Mouse (Mus musculus): Measurements from ENCODE around the gene Uba3. TPM values are rescaled to one million over a fixed set of nuclear protein-coding genes. Genes with fewer than 3 reads are reported as not detected.
A peak's percentile ranks its signal among the peaks of the same experiment; 100 is the strongest.

Uba3 gene
- polyA plus RNA-seq, 1 experiment from 2014 or later: 111 TPM

DNA sequence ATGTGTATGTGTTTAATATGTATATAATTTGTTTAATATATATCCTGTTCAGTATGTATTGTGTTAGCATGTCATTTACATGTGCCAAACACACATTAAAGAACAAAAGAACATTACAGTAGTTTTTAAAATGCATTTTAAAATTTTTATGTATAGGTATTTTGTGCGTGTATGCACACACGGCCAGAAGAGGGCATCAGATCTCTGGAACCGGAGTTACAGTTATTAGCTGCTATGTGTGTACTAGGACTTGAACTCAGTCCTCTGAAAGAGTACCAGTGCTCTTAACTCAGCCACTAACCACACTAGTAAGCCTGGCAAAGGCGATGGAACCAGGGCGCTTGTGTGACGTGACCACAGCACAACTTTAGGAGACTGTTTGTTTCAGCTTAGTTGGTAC, 55.3 kb downstream of the Uba3 start:
- H3K4me2 ChIP-seq (replicated peaks; ENCODE audit: low read depth, low read length): no peak overlapping the region
- no peaks in the 10 kb centered on the region for H3K27me3 ChIP-seq (ENCODE audit: control insufficient read depth, insufficient read depth, low read length)
- no peak overlapping the region for H3K4me3 ChIP-seq (ENCODE audit: low read depth, low read length)
- no peak overlapping the region for H3K27ac ChIP-seq (ENCODE audit: low read depth, low read length)
- WGBS: 87% methylated on average over 6 of the region's 6 CpGs
- no peak overlapping the region for H3K9ac ChIP-seq (ENCODE audit: low read depth, low read length)
- H3K4me1 ChIP-seq (replicated peaks; ENCODE audit: control insufficient read depth, insufficient read depth, low read length): peaks cover 2% of the 10 kb centered on the region; the same call in 1 of the 2 replicates
- H3K36me3 ChIP-seq (ENCODE audit: control insufficient read depth, insufficient read depth, low read length): no peaks in the 10 kb centered on the region
- ATAC-seq (ENCODE audit: low FRiP score) (no peak), DNase-seq (ENCODE audit: low spot score) (no peak)
- no peaks in the 10 kb centered on the region for H3K9me3 ChIP-seq (ENCODE audit: control insufficient read depth, low read length)

DNA sequence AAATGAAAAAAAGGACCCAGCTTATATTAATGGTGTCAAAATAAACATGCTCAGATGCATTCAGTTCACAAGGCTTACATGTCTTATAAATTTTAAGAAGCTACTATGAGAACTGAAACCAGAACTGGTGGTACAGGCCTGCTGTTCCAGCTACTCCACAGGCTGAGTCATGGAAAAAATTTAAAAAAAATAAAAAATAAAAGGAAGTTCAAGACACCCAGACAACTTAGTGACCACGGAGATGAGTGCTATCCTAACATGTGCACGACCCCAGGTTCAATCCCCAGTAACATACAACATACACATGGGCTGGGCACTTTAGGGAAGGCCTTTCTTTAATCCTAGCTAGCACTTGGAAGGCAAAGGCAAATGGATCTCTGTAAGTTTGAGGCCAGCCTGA, 55.7 kb downstream of the Uba3 start:
- Histone ChIP-seq H3K4me1 (replicated peaks; ENCODE audit: control insufficient read depth, insufficient read depth, low read length) (peaks cover 2% of the 10 kb centered on the region; the same call in 1 of the 2 replicates), H3K27me3 (ENCODE audit: control insufficient read depth, insufficient read depth, low read length) (no peaks in the 10 kb centered on the region), H3K36me3 (ENCODE audit: control insufficient read depth, insufficient read depth, low read length) (no peaks in the 10 kb centered on the region), H3K9me3 (ENCODE audit: control insufficient read depth, low read length) (no peaks in the 10 kb centered on the region), H3K9ac (ENCODE audit: low read depth, low read length) (no peak overlapping the region), H3K4me2 (replicated peaks; ENCODE audit: low read depth, low read length) (no peak overlapping the region), H3K4me3 (ENCODE audit: low read depth, low read length) (no peak overlapping the region), H3K27ac (ENCODE audit: low read depth, low read length) (no peak overlapping the region)
- 89% methylated on average over 2 of the region's 2 CpGs for WGBS
- DNase-seq (ENCODE audit: low spot score) (no peak), ATAC-seq (ENCODE audit: low FRiP score) (no peak)

DNA sequence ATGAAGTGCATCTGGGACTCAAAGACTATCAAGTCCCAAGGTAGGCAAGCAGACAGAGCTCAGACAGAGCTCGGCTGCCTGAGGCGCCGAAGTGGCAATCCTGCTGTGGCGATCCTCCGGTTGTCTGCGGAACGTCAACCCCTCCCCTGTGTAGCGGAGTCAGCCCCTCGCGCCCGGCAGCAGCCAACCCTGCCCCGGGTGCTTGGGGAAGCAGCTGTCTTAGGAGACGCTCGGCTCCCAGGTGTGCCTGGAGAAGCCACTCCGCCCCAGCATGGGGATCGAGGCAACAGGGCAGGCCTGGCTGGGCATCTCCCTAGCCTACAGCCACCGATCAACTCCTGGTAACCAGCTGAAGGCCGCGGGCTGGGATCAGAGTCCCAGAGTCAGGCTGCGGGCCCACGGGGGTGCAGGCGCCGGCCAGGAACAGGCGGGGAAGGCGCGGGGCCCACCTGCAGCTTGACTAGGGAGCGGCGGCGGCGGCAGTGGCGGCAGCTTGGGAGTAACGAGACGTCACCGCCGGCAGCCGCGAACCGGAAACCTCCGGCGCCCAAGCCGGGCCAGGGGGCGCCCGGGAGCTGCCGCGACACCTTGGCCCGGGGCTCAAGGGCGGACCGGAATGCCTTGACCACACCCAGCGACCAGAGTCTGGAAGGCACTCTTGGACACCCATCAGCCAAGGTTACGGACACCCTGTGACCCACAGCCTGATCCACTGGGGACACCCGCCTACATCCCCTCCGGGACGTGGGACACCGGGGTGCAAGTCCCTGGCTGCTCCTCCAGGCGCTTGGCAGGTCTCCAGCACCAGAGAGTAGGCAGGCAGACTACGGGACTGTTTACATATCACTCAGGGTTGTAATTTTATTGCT, 56.8 kb downstream of the Uba3 start, which contains the start of gene Eogt:
Eogt (minus strand) TSS at position 800 of the 869 bp plus-strand sequence.
- H3K4me3 ChIP-seq (ENCODE audit: low read depth, low read length): peak within 1 kb of the TSS; percentile 60
- no peaks in the 10 kb centered on the region for H3K27me3 ChIP-seq (ENCODE audit: control insufficient read depth, insufficient read depth, low read length)
- H3K4me1 ChIP-seq (replicated peaks; ENCODE audit: control insufficient read depth, insufficient read depth, low read length): peaks cover 2% of the 10 kb centered on the region; the same call in 1 of the 2 replicates
- no peaks in the 10 kb centered on the region for H3K9me3 ChIP-seq (ENCODE audit: control insufficient read depth, low read length)
- DNase-seq (ENCODE audit: low spot score): peak; percentile 78
- under 1% methylated on average over 56 of the region's 56 CpGs for WGBS
- H3K4me2 ChIP-seq (replicated peaks; ENCODE audit: low read depth, low read length): peak within 1 kb of the TSS; percentile 96
- H3K9ac ChIP-seq (ENCODE audit: low read depth, low read length): peak within 1 kb of the TSS; percentile 91
- no peaks in the 10 kb centered on the region for H3K36me3 ChIP-seq (ENCODE audit: control insufficient read depth, insufficient read depth, low read length)
- peak; percentile 73 for ATAC-seq (ENCODE audit: low FRiP score)
- H3K27ac ChIP-seq (ENCODE audit: low read depth, low read length): peak within 1 kb of the TSS; percentile 71

DNA sequence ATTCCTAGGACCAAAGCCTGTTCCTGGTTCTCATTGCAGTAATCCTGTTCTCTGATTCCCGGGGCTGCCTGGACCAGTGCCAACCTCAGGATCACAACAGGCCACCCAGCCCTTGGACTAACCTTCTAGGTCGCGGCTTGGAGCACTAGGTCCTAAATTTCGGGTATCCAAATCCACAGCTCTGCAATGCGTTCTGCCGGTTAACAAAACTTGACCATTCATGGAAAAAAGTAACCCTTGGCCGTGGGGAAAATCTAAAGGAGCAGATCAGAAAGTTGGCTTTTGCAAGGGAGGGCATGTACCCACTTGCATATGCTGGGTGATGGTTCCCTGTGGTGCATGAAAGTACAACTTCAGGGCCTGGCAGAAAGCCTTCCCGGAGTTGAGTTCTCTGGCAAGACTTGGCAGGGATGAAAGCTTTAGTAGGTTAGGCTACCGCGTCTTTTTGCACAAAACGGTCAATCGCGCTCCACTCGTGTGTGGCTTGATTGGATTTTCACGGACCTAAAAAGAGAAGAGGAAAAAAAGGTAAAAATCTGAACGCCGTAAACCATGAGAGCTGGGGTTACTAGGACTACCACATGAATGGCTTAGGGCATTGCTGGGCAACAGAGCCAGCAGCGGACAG, 57.6 kb downstream of the Uba3 start:
- Histone ChIP-seq H3K4me2 (replicated peaks; ENCODE audit: low read depth, low read length) (peak overlapping the region; percentile 96), H3K4me1 (replicated peaks; ENCODE audit: control insufficient read depth, insufficient read depth, low read length) (peaks cover 2% of the 10 kb centered on the region; the same call in 1 of the 2 replicates), H3K9ac (ENCODE audit: low read depth, low read length) (peak overlapping the region; percentile 91), H3K36me3 (ENCODE audit: control insufficient read depth, insufficient read depth, low read length) (no peaks in the 10 kb centered on the region), H3K27ac (ENCODE audit: low read depth, low read length) (peak overlapping the region; percentile 71; the same call in 1 of the 2 replicates), H3K9me3 (ENCODE audit: control insufficient read depth, low read length) (no peaks in the 10 kb centered on the region), H3K27me3 (ENCODE audit: control insufficient read depth, insufficient read depth, low read length) (no peaks in the 10 kb centered on the region), H3K4me3 (ENCODE audit: low read depth, low read length) (peak overlapping the region; percentile 60)
- 25% methylated on average over 18 of the region's 18 CpGs for WGBS
- DNase-seq (ENCODE audit: low spot score) (peak; percentile 44), ATAC-seq (ENCODE audit: low FRiP score) (no peak)

DNA sequence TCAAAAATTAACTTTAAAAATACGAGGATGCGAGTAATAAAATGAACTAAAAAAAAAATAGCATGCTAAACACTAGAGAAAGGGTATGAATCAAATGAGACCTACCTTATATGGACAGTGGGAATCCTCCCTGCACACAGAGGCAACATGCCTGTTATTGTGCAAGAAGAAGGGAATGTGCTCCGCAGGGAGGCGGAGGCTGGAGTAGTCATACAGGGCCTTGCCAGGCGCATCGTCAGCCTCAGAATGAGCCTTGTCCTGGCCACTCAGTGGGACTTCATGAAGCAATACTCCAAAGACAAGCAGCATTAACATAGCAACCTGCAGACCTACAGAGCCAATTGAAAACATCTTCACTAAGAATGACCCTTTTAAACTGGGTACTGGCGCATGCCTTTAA, 60.3 kb downstream of the Uba3 start:
- 87% methylated on average over 7 of the region's 7 CpGs for WGBS
- no peak for ATAC-seq (ENCODE audit: low FRiP score)
- DNase-seq (ENCODE audit: low spot score): no peak

DNA sequence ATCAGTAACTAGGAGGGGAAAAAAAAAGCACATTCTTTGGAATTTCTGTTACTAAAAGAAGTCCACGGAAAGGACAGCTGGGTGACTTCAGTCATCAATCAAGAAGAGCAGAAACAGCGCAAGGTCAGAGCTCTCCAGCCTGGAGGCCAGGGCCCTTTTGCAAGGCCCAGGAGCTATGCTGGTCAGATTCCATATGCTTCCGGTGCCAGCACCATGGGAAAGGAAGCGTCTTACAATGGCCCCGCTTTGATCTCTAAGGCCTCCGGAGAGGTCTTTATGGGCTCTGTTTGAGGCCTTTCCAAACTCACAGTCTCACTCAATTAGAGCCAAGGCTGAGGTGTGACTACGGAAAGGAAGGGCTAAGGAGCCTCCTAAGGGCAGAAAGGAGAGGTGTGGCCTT, 61.1 kb downstream of the Uba3 start:
- H3K27me3 ChIP-seq (ENCODE audit: control insufficient read depth, insufficient read depth, low read length): no peaks in the 10 kb centered on the region
- 23% methylated on average over 7 of the region's 7 CpGs for WGBS
- H3K4me3 ChIP-seq (ENCODE audit: low read depth, low read length): no peak overlapping the region
- no peak for DNase-seq (ENCODE audit: low spot score)
- H3K9me3 ChIP-seq (ENCODE audit: control insufficient read depth, low read length): no peaks in the 10 kb centered on the region
- H3K9ac ChIP-seq (ENCODE audit: low read depth, low read length): no peak overlapping the region
- no peak for ATAC-seq (ENCODE audit: low FRiP score)
- no peak overlapping the region for H3K4me2 ChIP-seq (replicated peaks; ENCODE audit: low read depth, low read length)
- peaks cover 2% of the 10 kb centered on the region; the same call in 1 of the 2 replicates for H3K4me1 ChIP-seq (replicated peaks; ENCODE audit: control insufficient read depth, insufficient read depth, low read length)
- no peak overlapping the region for H3K27ac ChIP-seq (ENCODE audit: low read depth, low read length)
- H3K36me3 ChIP-seq (ENCODE audit: control insufficient read depth, insufficient read depth, low read length): no peaks in the 10 kb centered on the region

More for the DNA sequence above, 60.3 kb downstream of the Uba3 start:
- Histone ChIP-seq H3K4me1 (replicated peaks; ENCODE audit: control insufficient read depth, insufficient read depth, low read length) (peaks cover 2% of the 10 kb centered on the region; the same call in 1 of the 2 replicates), H3K4me2 (replicated peaks; ENCODE audit: low read depth, low read length) (no peak overlapping the region), H3K27me3 (ENCODE audit: control insufficient read depth, insufficient read depth, low read length) (no peaks in the 10 kb centered on the region), H3K9ac (ENCODE audit: low read depth, low read length) (no peak overlapping the region), H3K4me3 (ENCODE audit: low read depth, low read length) (no peak overlapping the region), H3K36me3 (ENCODE audit: control insufficient read depth, insufficient read depth, low read length) (no peaks in the 10 kb centered on the region), H3K9me3 (ENCODE audit: control insufficient read depth, low read length) (no peaks in the 10 kb centered on the region), H3K27ac (ENCODE audit: low read depth, low read length) (no peak overlapping the region)

DNA sequence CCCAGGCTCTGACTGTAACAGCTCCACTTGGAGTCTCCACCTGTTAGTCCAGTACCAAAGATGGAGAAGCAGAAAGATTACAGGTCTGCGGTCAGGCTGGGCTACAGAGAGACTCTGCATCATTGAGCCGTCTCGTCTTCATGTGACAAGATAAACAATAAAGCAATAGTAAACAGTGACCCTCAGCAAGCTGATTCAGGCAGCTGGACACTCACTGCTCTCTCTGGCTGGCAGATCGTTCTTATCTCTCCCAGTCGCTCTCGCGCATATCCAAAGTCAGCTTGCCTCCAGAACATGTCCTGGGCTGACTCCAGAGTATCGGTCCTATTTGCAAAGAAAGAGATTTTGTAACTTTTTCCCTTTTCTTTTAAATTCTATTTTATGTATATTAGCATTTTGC, 62.8 kb downstream of the Uba3 start:
- 92% methylated on average over 8 of the region's 8 CpGs for WGBS
- H3K9ac ChIP-seq (ENCODE audit: low read depth, low read length): no peak overlapping the region

DNA sequence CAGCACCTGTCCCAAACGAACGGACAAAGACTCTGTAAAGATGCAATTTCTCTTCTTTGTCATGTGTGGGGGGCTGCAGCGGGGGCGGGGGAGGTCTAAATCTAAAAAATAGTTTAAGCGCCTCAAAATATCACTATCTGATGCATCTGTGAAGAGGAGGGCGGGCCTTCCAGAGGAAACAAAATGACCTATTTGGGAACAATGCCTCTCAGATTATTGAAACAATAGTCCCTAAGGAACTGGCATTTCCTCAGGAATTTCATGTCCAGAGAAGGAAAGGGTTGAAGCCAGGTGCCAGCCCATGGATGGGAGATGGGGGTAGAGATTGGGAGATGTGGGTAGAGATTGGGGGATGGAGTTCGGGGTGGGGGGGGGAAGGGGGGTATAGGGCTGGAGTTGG, 63.6 kb downstream of the Uba3 start:
- no peak overlapping the region for H3K4me3 ChIP-seq (ENCODE audit: low read depth, low read length)
- ATAC-seq (ENCODE audit: low FRiP score): no peak
- H3K9ac ChIP-seq (ENCODE audit: low read depth, low read length): no peak overlapping the region
- no peak for DNase-seq (ENCODE audit: low spot score)
- no peak overlapping the region for H3K27ac ChIP-seq (ENCODE audit: low read depth, low read length)
- WGBS: 77% methylated on average over 7 of the region's 7 CpGs
- no peaks in the 10 kb centered on the region for H3K4me1 ChIP-seq (replicated peaks; ENCODE audit: control insufficient read depth, insufficient read depth, low read length)
- H3K27me3 ChIP-seq (ENCODE audit: control insufficient read depth, insufficient read depth, low read length): no peaks in the 10 kb centered on the region
- H3K9me3 ChIP-seq (ENCODE audit: control insufficient read depth, low read length): no peaks in the 10 kb centered on the region
- H3K4me2 ChIP-seq (replicated peaks; ENCODE audit: low read depth, low read length): no peak overlapping the region
- no peaks in the 10 kb centered on the region for H3K36me3 ChIP-seq (ENCODE audit: control insufficient read depth, insufficient read depth, low read length)

More for the DNA sequence above, 62.8 kb downstream of the Uba3 start:
- Histone ChIP-seq H3K36me3 (ENCODE audit: control insufficient read depth, insufficient read depth, low read length) (no peaks in the 10 kb centered on the region), H3K27me3 (ENCODE audit: control insufficient read depth, insufficient read depth, low read length) (no peaks in the 10 kb centered on the region), H3K9me3 (ENCODE audit: control insufficient read depth, low read length) (no peaks in the 10 kb centered on the region), H3K4me1 (replicated peaks; ENCODE audit: control insufficient read depth, insufficient read depth, low read length) (no peaks in the 10 kb centered on the region; the same call in 1 of the 2 replicates), H3K27ac (ENCODE audit: low read depth, low read length) (no peak overlapping the region), H3K4me3 (ENCODE audit: low read depth, low read length) (no peak overlapping the region), H3K4me2 (replicated peaks; ENCODE audit: low read depth, low read length) (no peak overlapping the region)
- DNase-seq (ENCODE audit: low spot score): no peak
- ATAC-seq (ENCODE audit: low FRiP score): no peak

Measured in hindbrain, embryonic 11.5 days (tissue).